Mouse (Mus musculus): ENCODE measurements around the gene Golm1. TPM values are rescaled to one million over a fixed set of nuclear protein-coding genes. Genes with fewer than 3 reads are reported as not detected.

The Golm1 gene
- polyA plus RNA-seq, 1 experiment from 2014 or later: 31.8 TPM

- ATAC-seq (no peak), DNase-seq (ENCODE audit: low spot score) (no peak)
- TF ChIP-seq CTCF (IDR thresholded peaks at IDR 0.05) (no peak), EP300 (IDR thresholded peaks at IDR 0.05) (no peak)
- Histone ChIP-seq H3K4me2 (replicated peaks; ENCODE audit: low read depth, low read length) (no peak overlapping the region), H3K36me3 (ENCODE audit: insufficient read depth, low read length) (peaks cover 6% of the 10 kb centered on the region; the same call in 1 of the 2 replicates), H3K27ac (ENCODE audit: low read length) (no peak overlapping the region), H3K9me3 (ENCODE audit: low read length) (no peaks in the 10 kb centered on the region), H3K27me3 (replicated peaks; ENCODE audit: insufficient read depth, low read length) (no peaks in the 10 kb centered on the region), H3K4me3 (ENCODE audit: low read depth, low read length) (no peak overlapping the region), H3K4me1 (ENCODE audit: insufficient read depth, low read depth, low read length) (no peaks in the 10 kb centered on the region; the same call in 1 of the 2 replicates), H3K9ac (replicated peaks; ENCODE audit: low read depth) (no peak overlapping the region)
- WGBS: 72% methylated on average over 2 of the region's 2 CpGs
Observed at GRCm38 (mm10) chr13:59587201-59587600, 88.4 kb downstream of the Golm1 start.

DNA sequence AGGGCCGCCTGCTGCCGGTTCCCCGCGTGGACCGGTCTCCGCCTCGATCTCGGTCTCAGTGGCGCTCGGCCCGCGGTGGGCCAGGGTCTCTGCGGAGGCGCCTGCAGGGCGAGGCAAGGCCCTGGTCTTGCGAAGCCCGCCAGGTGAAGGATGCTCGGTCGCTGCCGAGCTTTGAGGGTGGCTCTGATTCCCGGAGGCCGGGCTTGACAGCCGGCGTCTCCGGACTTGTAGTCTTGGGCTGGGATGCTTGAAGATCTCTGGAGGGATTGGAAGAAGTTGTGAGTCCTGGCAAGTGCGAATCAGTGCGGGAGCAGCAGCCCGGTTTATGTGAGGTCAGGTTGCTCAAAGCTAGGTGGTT lies 90.0 kb downstream of the Golm1 start:
- under 1% methylated on average over 28 of the region's 28 CpGs for WGBS
- peak overlapping the region; percentile 84 for H3K27ac ChIP-seq (ENCODE audit: low read length)
- H3K9ac ChIP-seq (replicated peaks; ENCODE audit: low read depth): peak overlapping the region; percentile 58
- ATAC-seq (no peak), DNase-seq (ENCODE audit: low spot score) (no peak)
- TF ChIP-seq CTCF (IDR thresholded peaks at IDR 0.05): no peak
- TF ChIP-seq EP300 (IDR thresholded peaks at IDR 0.05): no peak
- no peaks in the 10 kb centered on the region; the same call in 1 of the 2 replicates for H3K4me1 ChIP-seq (ENCODE audit: insufficient read depth, low read depth, low read length)
- no peaks in the 10 kb centered on the region for H3K27me3 ChIP-seq (replicated peaks; ENCODE audit: insufficient read depth, low read length)
- no peaks in the 10 kb centered on the region for H3K9me3 ChIP-seq (ENCODE audit: low read length)
- H3K4me3 ChIP-seq (ENCODE audit: low read depth, low read length): peak overlapping the region; percentile 90
- H3K4me2 ChIP-seq (replicated peaks; ENCODE audit: low read depth, low read length): peak overlapping the region; percentile 88
- peaks cover 6% of the 10 kb centered on the region; the same call in 1 of the 2 replicates for H3K36me3 ChIP-seq (ENCODE audit: insufficient read depth, low read length)

DNA sequence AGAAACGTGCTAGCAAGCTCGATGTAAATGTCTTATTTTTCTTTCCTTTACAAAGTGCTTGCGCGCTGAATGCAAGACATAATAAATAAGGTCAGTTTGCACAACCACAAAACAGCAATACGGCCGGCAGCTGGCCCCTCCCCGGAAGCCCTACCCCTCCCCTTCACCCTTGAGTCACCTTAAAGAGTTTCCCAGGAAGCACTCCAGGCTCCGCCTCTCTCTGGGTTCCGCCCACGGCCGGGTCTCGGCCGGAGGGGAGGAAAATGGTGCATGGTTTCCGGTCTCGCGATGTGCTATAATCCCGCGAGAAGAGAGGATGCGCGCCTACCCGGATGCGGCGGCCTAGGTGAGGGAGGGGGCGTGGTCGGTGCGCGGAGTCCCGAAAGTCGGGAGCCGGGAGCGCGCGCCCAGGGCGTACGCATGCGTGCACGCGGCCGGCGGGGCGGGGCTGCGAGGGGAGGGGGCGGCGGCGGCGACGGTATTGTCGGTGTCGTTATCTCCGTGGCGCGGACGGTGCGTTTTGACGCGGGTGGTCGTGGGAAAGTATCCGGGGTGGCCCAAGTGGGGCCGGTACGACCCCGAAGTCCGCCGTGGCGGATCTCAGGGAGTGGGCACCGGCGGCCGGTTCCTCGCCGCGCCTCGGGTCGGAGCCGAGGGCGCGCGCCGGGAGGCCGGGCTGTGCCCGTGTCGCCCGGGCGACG lies 90.5 kb downstream of the Golm1 start, which contains the start of the genes Agtpbp1 and Naa35:
Gene Agtpbp1, minus strand, starts transcription at position 281 of the 701 bp plus-strand sequence.
Gene Naa35, plus strand, starts transcription at position 313 of the 701 bp plus-strand sequence.
- H3K27me3 ChIP-seq (replicated peaks; ENCODE audit: insufficient read depth, low read length): no peaks in the 10 kb centered on the region
- under 1% methylated on average over 59 of the region's 83 CpGs for WGBS
- ATAC-seq: peak; percentile 98

More for the DNA sequence above, 90.5 kb downstream of the Golm1 start, which contains the start of the genes Agtpbp1 and Naa35:
- H3K4me2 ChIP-seq (replicated peaks; ENCODE audit: low read depth, low read length): peak within 1 kb of the TSS; percentile 88
- peak within 1 kb of the TSS; percentile 90 for H3K4me3 ChIP-seq (ENCODE audit: low read depth, low read length)
- peak within 1 kb of the TSS; percentile 84 for H3K27ac ChIP-seq (ENCODE audit: low read length)
- peak within 1 kb of the TSS; percentile 58 for H3K9ac ChIP-seq (replicated peaks; ENCODE audit: low read depth)
- H3K36me3 ChIP-seq (ENCODE audit: insufficient read depth, low read length): peaks cover 3% of the 10 kb centered on the region; the same call in 1 of the 2 replicates
- H3K4me1 ChIP-seq (ENCODE audit: insufficient read depth, low read depth, low read length): no peaks in the 10 kb centered on the region; the same call in 1 of the 2 replicates
- no peaks in the 10 kb centered on the region for H3K9me3 ChIP-seq (ENCODE audit: low read length)
- TF ChIP-seq CTCF (IDR thresholded peaks at IDR 0.05) (no peak), EP300 (IDR thresholded peaks at IDR 0.05) (peak; percentile 95)
- DNase-seq (ENCODE audit: low spot score): peak; percentile 99

Other genes starting within 250 kb of the Golm1 start
- gene Agtpbp1, start 90.6 kb downstream of the Golm1 start, polyA plus RNA-seq (2015; fragmentation: Nextera tagmentation; extraction: Ambion mirVana): 14.1 and 17.3 TPM in 2 replicates
- gene Naa35, start 90.6 kb downstream of the Golm1 start, polyA plus RNA-seq (2015; fragmentation: Nextera tagmentation; extraction: Ambion mirVana): 43.3 and 53.5 TPM in 2 replicates
- gene 4921517D22Rik, start 18.3 kb upstream of the Golm1 start, polyA plus RNA-seq (2015; fragmentation: Nextera tagmentation; extraction: Ambion mirVana): not detected in 2 replicates
- gene Spata31d1a, start 34.5 kb upstream of the Golm1 start, polyA plus RNA-seq (2015; fragmentation: Nextera tagmentation; extraction: Ambion mirVana): 0.14 and 0.41 TPM in 2 replicates
- gene Spata31d1b, start 36.5 kb upstream of the Golm1 start, polyA plus RNA-seq (2015; fragmentation: Nextera tagmentation; extraction: Ambion mirVana): not detected in 2 replicates
- gene Spata31d1d, start 55.9 kb upstream of the Golm1 start, polyA plus RNA-seq (2015; fragmentation: Nextera tagmentation; extraction: Ambion mirVana): not detected in 2 replicates
- gene 1700014D04Rik, start 70.9 kb upstream of the Golm1 start, polyA plus RNA-seq (2015; fragmentation: Nextera tagmentation; extraction: Ambion mirVana): 0.05 and 0.18 TPM in 2 replicates
- gene Isca1, start 94.0 kb upstream of the Golm1 start, polyA plus RNA-seq (2015; fragmentation: Nextera tagmentation; extraction: Ambion mirVana): 131 and 135 TPM in 2 replicates
- not detected in 2 replicates for gene Gm49354, start 106.4 kb upstream of the Golm1 start, polyA plus RNA-seq (2015; fragmentation: Nextera tagmentation; extraction: Ambion mirVana)
- 41.5 and 50.4 TPM in 2 replicates for gene Tut7, start 147.3 kb upstream of the Golm1 start, polyA plus RNA-seq (2015; fragmentation: Nextera tagmentation; extraction: Ambion mirVana)